Mouse (Mus musculus) embryonic facial prominence, embryonic 12.5 days (tissue): ENCODE data around the gene Bag1. TPM values are rescaled to one million over a fixed set of nuclear protein-coding genes. Genes with fewer than 3 reads are reported as not detected.
A peak's percentile ranks its signal among the peaks of the same experiment; 100 is the strongest.

Experiments
- ATAC-seq: fragments of 200-750 bp; cut with Nextera tagmentation; 2 replicates; pipeline ENCODE4 v1.8.0; 2017; ENCODE audit not compliant: insufficient number of reproducible peaks, insufficient read depth, low FRiP score, low TSS enrichment
- H3K27ac ChIP-seq: fragments of 300-500 bp; sonication (generic); 2 replicates; pipeline ENCODE4 v1.5.1; 2016; ENCODE audit warnings: mild to moderate bottlenecking
- H3K27me3 ChIP-seq: fragments of 300-500 bp; sonication (generic); 2 replicates; pipeline ENCODE4 v1.6.1; 2016; ENCODE audit warnings: mild to moderate bottlenecking, moderate library complexity
- H3K36me3 ChIP-seq: fragments of 300-500 bp; sonication (generic); 2 replicates; pipeline ENCODE4 v1.6.1; 2016; ENCODE audit warnings: mild to moderate bottlenecking
- H3K4me1 ChIP-seq: fragments of 300-500 bp; sonication (generic); 2 replicates; pipeline ENCODE4 v1.6.1; 2016
- H3K4me2 ChIP-seq: fragments of 300-500 bp; sonication (generic); replicated peaks from 2 replicates; pipeline ENCODE4 v1.6.1; 2016; ENCODE audit warnings: mild to moderate bottlenecking, moderate library complexity
- H3K4me3 ChIP-seq: fragments of 300-500 bp; sonication (generic); 2 replicates; pipeline ENCODE4 v1.5.1; 2016; ENCODE audit warnings: mild to moderate bottlenecking
- H3K9ac ChIP-seq: fragments of 300-500 bp; sonication (generic); 2 replicates; pipeline ENCODE4 v1.6.1; 2016; ENCODE audit warnings: mild to moderate bottlenecking, moderate library complexity
- H3K9me3 ChIP-seq: fragments of 300-500 bp; sonication (generic); 2 replicates; pipeline ENCODE4 v1.6.1; 2016; ENCODE audit warnings: mild to moderate bottlenecking, moderate library complexity
- WGBS: fragments of 180-500 bp; shearing (Covaris S2); methylation state at CpG from one replicate; pipeline ENCODE4 v1.1.7; 2016; 5-methylcytosine and 5-hydroxymethylcytosine counted together
- microRNA-seq: library from miRNA; unstranded; fragments of <30 nt; microRNA quantifications from one replicate; pipeline ENCODE4, GENCODE M21; 2017
- polyA plus RNA-seq: library from polyadenylated mRNA; unstranded; fragments of >200 nt; fragmentation: Nextera tagmentation; extraction: Ambion mirVana; gene quantifications from 2 replicates; pipeline ENCODE4 v1.2.1, GENCODE M21; 2016

Gene Bag1
- polyA plus RNA-seq, 1 experiment from 2014 or later = 253 TPM

GRCm38 (mm10) chr4:40900612-40901011, 47.5 kb downstream of the Bag1 start:
- Histone ChIP-seq H3K9me3 (no peaks in the 10 kb centered on the region), H3K9ac (no peak overlapping the region), H3K27me3 (no peaks in the 10 kb centered on the region), H3K4me1 (no peaks in the 10 kb centered on the region), H3K36me3 (no peaks in the 10 kb centered on the region), H3K27ac (no peak overlapping the region), H3K4me2 (no peak overlapping the region), H3K4me3 (no peak overlapping the region)
- ATAC-seq = no peak
- WGBS = 86% methylated on average over 4 of the region's 4 CpGs

- Histone ChIP-seq H3K27ac (no peak overlapping the region), H3K36me3 (no peaks in the 10 kb centered on the region), H3K9ac (no peak overlapping the region), H3K9me3 (no peaks in the 10 kb centered on the region), H3K4me3 (no peak overlapping the region), H3K4me1 (no peaks in the 10 kb centered on the region), H3K4me2 (no peak overlapping the region), H3K27me3 (no peaks in the 10 kb centered on the region)
- WGBS = 92% methylated on average over 3 of the region's 3 CpGs
- ATAC-seq = no peak
These were observed 48.0 kb downstream of the Bag1 start for GRCm38 (mm10) chr4:40900071-40900470.

GRCm38 (mm10) chr4:40899264-40899663, 48.8 kb downstream of the Bag1 start:
- Histone ChIP-seq H3K27ac (no peak overlapping the region), H3K4me3 (no peak overlapping the region), H3K36me3 (no peaks in the 10 kb centered on the region), H3K9me3 (no peaks in the 10 kb centered on the region), H3K4me2 (no peak overlapping the region), H3K27me3 (no peaks in the 10 kb centered on the region), H3K9ac (no peak overlapping the region), H3K4me1 (no peaks in the 10 kb centered on the region)
- 69% methylated on average over 2 of the region's 2 CpGs for WGBS
- ATAC-seq = no peak

GRCm38 (mm10) chr4:40898476-40899044, 49.5 kb downstream of the Bag1 start:
- WGBS = 78% methylated on average over 6 of the region's 6 CpGs
- H3K4me3 ChIP-seq = no peak overlapping the region
- ATAC-seq = no peak
- H3K27ac ChIP-seq = no peak overlapping the region
- H3K9me3 ChIP-seq = no peaks in the 10 kb centered on the region
- H3K36me3 ChIP-seq = no peaks in the 10 kb centered on the region
- no peak overlapping the region for H3K9ac ChIP-seq
- H3K4me2 ChIP-seq = no peak overlapping the region
- no peaks in the 10 kb centered on the region for H3K4me1 ChIP-seq
- H3K27me3 ChIP-seq = no peaks in the 10 kb centered on the region

- Histone ChIP-seq H3K4me2 (no peak overlapping the region), H3K4me3 (no peak overlapping the region), H3K27me3 (no peaks in the 10 kb centered on the region), H3K4me1 (no peaks in the 10 kb centered on the region), H3K36me3 (no peaks in the 10 kb centered on the region), H3K27ac (no peak overlapping the region), H3K9me3 (no peaks in the 10 kb centered on the region), H3K9ac (no peak overlapping the region)
- no peak for ATAC-seq
- 87% methylated on average over 2 of the region's 2 CpGs for WGBS
These were observed 52.4 kb downstream of the Bag1 start for GRCm38 (mm10) chr4:40895646-40896045.

GRCm38 (mm10) chr4:40895118-40895517, 53.0 kb downstream of the Bag1 start:
- Histone ChIP-seq H3K4me3 (no peak overlapping the region), H3K27me3 (no peaks in the 10 kb centered on the region), H3K9ac (no peak overlapping the region), H3K4me2 (no peak overlapping the region), H3K9me3 (no peaks in the 10 kb centered on the region), H3K27ac (no peak overlapping the region), H3K36me3 (no peaks in the 10 kb centered on the region), H3K4me1 (no peaks in the 10 kb centered on the region)
- WGBS = 97% methylated on average over 3 of the region's 3 CpGs
- ATAC-seq = no peak

GRCm38 (mm10) chr4:40891206-40891605, 56.9 kb downstream of the Bag1 start:
- WGBS = 80% methylated on average over 5 of the region's 5 CpGs
- no peaks in the 10 kb centered on the region for H3K36me3 ChIP-seq
- ATAC-seq = no peak
- no peak overlapping the region for H3K9ac ChIP-seq
- no peaks in the 10 kb centered on the region for H3K9me3 ChIP-seq
- no peaks in the 10 kb centered on the region for H3K27me3 ChIP-seq
- H3K4me3 ChIP-seq = no peak overlapping the region
- H3K4me1 ChIP-seq = no peaks in the 10 kb centered on the region
- no peak overlapping the region for H3K27ac ChIP-seq
- H3K4me2 ChIP-seq = no peak overlapping the region

- no peaks in the 10 kb centered on the region for H3K9me3 ChIP-seq
- no peak overlapping the region for H3K27ac ChIP-seq
- no peaks in the 10 kb centered on the region for H3K4me1 ChIP-seq
- no peak overlapping the region for H3K9ac ChIP-seq
- no peaks in the 10 kb centered on the region for H3K27me3 ChIP-seq
- H3K4me2 ChIP-seq = no peak overlapping the region
- ATAC-seq = no peak
- WGBS = 90% methylated on average over 4 of the region's 4 CpGs
- no peaks in the 10 kb centered on the region for H3K36me3 ChIP-seq
- H3K4me3 ChIP-seq = no peak overlapping the region
These were observed 58.1 kb downstream of the Bag1 start for GRCm38 (mm10) chr4:40889983-40890382.

GRCm38 (mm10) chr4:40889252-40889651, 58.8 kb downstream of the Bag1 start:
- no peak overlapping the region for H3K27ac ChIP-seq
- 35% methylated on average over 3 of the region's 3 CpGs for WGBS
- H3K36me3 ChIP-seq = no peaks in the 10 kb centered on the region
- no peak for ATAC-seq
- no peaks in the 10 kb centered on the region for H3K4me1 ChIP-seq
- no peak overlapping the region for H3K4me3 ChIP-seq
- no peaks in the 10 kb centered on the region for H3K27me3 ChIP-seq
- no peak overlapping the region for H3K4me2 ChIP-seq
- H3K9me3 ChIP-seq = no peaks in the 10 kb centered on the region
- H3K9ac ChIP-seq = no peak overlapping the region

GRCm38 (mm10) chr4:40888839-40889238, 59.3 kb downstream of the Bag1 start:
- no peaks in the 10 kb centered on the region for H3K27me3 ChIP-seq
- H3K9me3 ChIP-seq = no peaks in the 10 kb centered on the region
- no peak for ATAC-seq
- H3K9ac ChIP-seq = no peak overlapping the region
- no peak overlapping the region for H3K27ac ChIP-seq
- WGBS = 78% methylated on average over 11 of the region's 11 CpGs
- H3K4me2 ChIP-seq = no peak overlapping the region
- no peaks in the 10 kb centered on the region for H3K4me1 ChIP-seq
- no peak overlapping the region for H3K4me3 ChIP-seq
- H3K36me3 ChIP-seq = no peaks in the 10 kb centered on the region

Small RNA genes lying within 50 kb of the gene (microRNA-seq; reads per million reads assigned to microRNA genes)
- 1.8 reads per million, percentile 3 among the genes with 10 or more reads in this experiment for gene Mir3094

Other genes starting within 250 kb of the Bag1 start
- 38.7 and 40.1 TPM in 2 replicates for gene Aptx, start 245.1 kb downstream of the Bag1 start, polyA plus RNA-seq
- 476 and 518 TPM in 2 replicates for gene Dnaja1, start 226.1 kb downstream of the Bag1 start, polyA plus RNA-seq
- 152 and 153 TPM in 2 replicates for gene Smu1, start 190.4 kb downstream of the Bag1 start, polyA plus RNA-seq
- gene B4galt1, start 94.3 kb downstream of the Bag1 start, polyA plus RNA-seq = 34.4 and 37.9 TPM in 2 replicates
- not detected in 2 replicates for gene Spink4, start 28.2 kb downstream of the Bag1 start, polyA plus RNA-seq
- 105 and 110 TPM in 2 replicates for gene Chmp5, start 113 bp upstream of the Bag1 start, polyA plus RNA-seq
- gene Nfx1, start 22.6 kb upstream of the Bag1 start, polyA plus RNA-seq = 108 and 110 TPM in 2 replicates
- 0.14 TPM in 1 of 2 replicates, not detected in the other for gene Aqp7, start 99.8 kb upstream of the Bag1 start, polyA plus RNA-seq
- 2.1 and 2.7 TPM in 2 replicates for gene Aqp3, start 149.9 kb upstream of the Bag1 start, polyA plus RNA-seq
- gene Nol6, start 176.2 kb upstream of the Bag1 start, polyA plus RNA-seq = 29.6 and 30.2 TPM in 2 replicates
- 104 and 119 TPM in 2 replicates for gene Ube2r2, start 187.4 kb upstream of the Bag1 start, polyA plus RNA-seq